Mouse (Mus musculus) large intestine, adult 2 months (tissue): Measurements from ENCODE around the gene Azin2. TPM values are rescaled to one million over a fixed set of nuclear protein-coding genes. Genes with fewer than 3 reads are reported as not detected.

Experiments used
- DNase-seq: peaks from one replicate; pipeline ENCODE4 v3.0.0-alpha.2; 2012; ENCODE audit warnings: low read depth, low spot score
- WGBS: fragments of 180-500 bp; shearing (Covaris S2); methylation state at CpG from one replicate; pipeline ENCODE4 v1.1.7; 2018; 5-methylcytosine and 5-hydroxymethylcytosine counted together
- polyA plus RNA-seq: library from polyadenylated mRNA; depleted of rRNA; stranded (reverse); fragments of >200 nt; gene quantifications from 2 replicates; pipeline ENCODE4 v1.2.3, GENCODE M21; 2012; rRNA removed

The Azin2 gene
- polyA plus RNA-seq, 1 experiment = 3.4 TPM

GRCm38 (mm10) chr4:128883801-128884710 lies 78.2 kb downstream of the Azin2 start:
- no peak for DNase-seq
- under 1% methylated on average over 94 of the region's 94 CpGs for WGBS

- DNase-seq = no peak
- 1% methylated on average over 36 of the region's 37 CpGs for WGBS
Observed at GRCm38 (mm10) chr4:128883379-128883781, 78.9 kb downstream of the Azin2 start, which contains the start of gene Trim62. Gene Trim62 (plus strand): TSS chr4:128883580.

Other genes with a start within 250 kb of the Azin2 start
- gene A3galt2, start 207.1 kb downstream of the Azin2 start, polyA plus RNA-seq = 0.04 and 0.15 TPM in 2 replicates
- gene Zfp362, start 156.4 kb downstream of the Azin2 start, polyA plus RNA-seq = 11.7 and 13.6 TPM in 2 replicates
- 2.9 and 3.1 TPM in 2 replicates for gene Trim62, start 78.9 kb downstream of the Azin2 start, polyA plus RNA-seq
- 141 and 161 TPM in 2 replicates for gene Ak2, start 29.5 kb upstream of the Azin2 start, polyA plus RNA-seq
- 66.8 and 86.7 TPM in 2 replicates for gene Rnf19b, start 95.8 kb upstream of the Azin2 start, polyA plus RNA-seq
- gene Tmem54, start 143.1 kb upstream of the Azin2 start, polyA plus RNA-seq = 753 and 829 TPM in 2 replicates
- 0.92 and 1.7 TPM in 2 replicates for gene Hpca, start 159.6 kb upstream of the Azin2 start, polyA plus RNA-seq
- 0.53 and 0.74 TPM in 2 replicates for gene Fndc5, start 174.6 kb upstream of the Azin2 start, polyA plus RNA-seq
- 4.8 and 8.2 TPM in 2 replicates for gene S100pbp, start 227.3 kb upstream of the Azin2 start, polyA plus RNA-seq
- 15.6 and 18.4 TPM in 2 replicates for gene Yars, start 227.3 kb upstream of the Azin2 start, polyA plus RNA-seq